Mouse (Mus musculus): ENCODE data around the gene Acyp2.

GRCm38 (mm10) chr11:30623218-30623617, 26.2 kb downstream of the Acyp2 start:
- TF ChIP-seq CTCF (conservative IDR thresholded peaks at IDR 0.05; ENCODE audit: low read length) = no peak
- TF ChIP-seq POU5F1 (IDR thresholded peaks at IDR 0.05; ENCODE audit: borderline replicate concordance, low read length) = no peak
- TF ChIP-seq NANOG (IDR thresholded peaks at IDR 0.05; ENCODE audit: borderline replicate concordance, low read length) = no peak

Data from E14TG2a.4 (cell line).